Mouse (Mus musculus) layer of hippocampus, adult 9-11 months (tissue): ENCODE measurements at regions not wholly inside any gene's neighbourhood (a gene's known extent, or its start where the extent isn't known, plus 50 kb on each side); places are given as distances from the start of the nearest gene placed in this dataset.

Experiments
- DNase-seq: peaks from one replicate; pipeline ENCODE4 v3.0.0; 2022

GRCm38 (mm10) chr11:84760622-84761196, 58.6 kb downstream of the Mrm1 start:
- peak; percentile 82 for DNase-seq

- DNase-seq: peak; percentile 45
Measured at GRCm38 (mm10) chr11:84759478-84759986, 59.8 kb downstream of the Mrm1 start.

- no peak for DNase-seq
Measured at GRCm38 (mm10) chr11:84752007-84752406, 67.3 kb downstream of the Mrm1 start.

GRCm38 (mm10) chr11:84749490-84750349, 69.6 kb downstream of the Mrm1 start:
- no peak for DNase-seq

GRCm38 (mm10) chr11:84738769-84739589, 80.3 kb downstream of the Mrm1 start:
- no peak for DNase-seq

- DNase-seq: no peak
Measured at GRCm38 (mm10) chr11:84738128-84738527, 81.2 kb downstream of the Mrm1 start.

GRCm38 (mm10) chr11:84731890-84732289, 87.4 kb downstream of the Mrm1 start:
- no peak for DNase-seq

- no peak for DNase-seq
Measured at GRCm38 (mm10) chr11:84730218-84730617, 89.1 kb downstream of the Mrm1 start.

- no peak for DNase-seq
Measured at GRCm38 (mm10) chr11:84729189-84729588, 90.1 kb downstream of the Mrm1 start.

GRCm38 (mm10) chr11:84725936-84726613, 93.2 kb downstream of the Mrm1 start:
- no peak for DNase-seq

- no peak for DNase-seq
Measured at GRCm38 (mm10) chr11:84725177-84725792, 94.0 kb downstream of the Mrm1 start.

GRCm38 (mm10) chr11:84724080-84724479, 95.2 kb downstream of the Mrm1 start:
- peak; percentile 12 for DNase-seq

GRCm38 (mm10) chr11:84722658-84723201, 96.6 kb downstream of the Mrm1 start:
- DNase-seq: no peak

GRCm38 (mm10) chr11:84721979-84722378, 97.3 kb downstream of the Mrm1 start:
- no peak for DNase-seq

GRCm38 (mm10) chr11:84721150-84721549, 98.2 kb downstream of the Mrm1 start:
- DNase-seq: no peak

- no peak for DNase-seq
Measured at GRCm38 (mm10) chr11:84719781-84720180, 99.5 kb downstream of the Mrm1 start.

- no peak for DNase-seq
Measured at GRCm38 (mm10) chr11:84712731-84713130, 106.6 kb downstream of the Mrm1 start.

GRCm38 (mm10) chr11:84711886-84712285, 107.4 kb downstream of the Mrm1 start:
- no peak for DNase-seq

- DNase-seq: no peak
Measured at GRCm38 (mm10) chr11:84708222-84708730, 111.0 kb downstream of the Mrm1 start.

GRCm38 (mm10) chr11:84707772-84708171, 111.5 kb downstream of the Mrm1 start:
- no peak for DNase-seq

- DNase-seq: no peak
Measured at GRCm38 (mm10) chr11:84706692-84707091, 112.6 kb downstream of the Mrm1 start.
